Mouse (Mus musculus): ENCODE data around the gene Ltk.
"Not testable (repeated sequence)": the region's sequence is repeated elsewhere in the genome, so short reads cannot be mapped to it uniquely, and the experiment has no call there.

Gene Ltk

GRCm38 (mm10) chr2:119758844-119759835 is 1.1 kb downstream of the Ltk start:
- DNase-seq (ENCODE audit: low spot score) = no peak

GRCm38 (mm10) chr2:119758101-119758843 is 2.0 kb downstream of the Ltk start:
- DNase-seq (ENCODE audit: low spot score) = no peak

GRCm38 (mm10) chr2:119757601-119758100 is 2.6 kb downstream of the Ltk start:
- DNase-seq (ENCODE audit: low spot score) = no peak

- no peak for DNase-seq (ENCODE audit: low spot score)
Measured at GRCm38 (mm10) chr2:119749260-119749659, 11.0 kb downstream of the Ltk start.

- no peak for DNase-seq (ENCODE audit: low spot score)
Measured at GRCm38 (mm10) chr2:119747554-119747953, 12.7 kb downstream of the Ltk start.

GRCm38 (mm10) chr2:119745281-119745680 is 14.9 kb downstream of the Ltk start:
- peak; percentile 56 for DNase-seq (ENCODE audit: low spot score)

GRCm38 (mm10) chr2:119744163-119745111 is 15.8 kb downstream of the Ltk start:
- DNase-seq (ENCODE audit: low spot score) = peak; percentile 82

- no peak for DNase-seq (ENCODE audit: low spot score)
Measured at GRCm38 (mm10) chr2:119743808-119744162, 16.4 kb downstream of the Ltk start.

- no peak for DNase-seq (ENCODE audit: low spot score)
Measured at GRCm38 (mm10) chr2:119743176-119743807, 16.9 kb downstream of the Ltk start.

- no peak for DNase-seq (ENCODE audit: low spot score)
Measured at GRCm38 (mm10) chr2:119742461-119743175, 17.6 kb downstream of the Ltk start.

GRCm38 (mm10) chr2:119741581-119742411 is 18.4 kb downstream of the Ltk start, which contains the start of gene Itpka:
Gene Itpka, plus strand, starts transcription at chr2:119742337.
- DNase-seq (ENCODE audit: low spot score) = peak; percentile 36

- peak; percentile 49 for DNase-seq (ENCODE audit: low spot score)
Measured at GRCm38 (mm10) chr2:119740567-119740966, 19.7 kb downstream of the Ltk start.

- DNase-seq (ENCODE audit: low spot score) = no peak
Measured at GRCm38 (mm10) chr2:119737124-119737523, 23.1 kb downstream of the Ltk start.

- DNase-seq (ENCODE audit: low spot score) = no peak
Measured at GRCm38 (mm10) chr2:119730735-119731134, 29.5 kb downstream of the Ltk start.

GRCm38 (mm10) chr2:119727762-119728416 is 32.3 kb downstream of the Ltk start:
- DNase-seq (ENCODE audit: low spot score) = no peak

- no peak for DNase-seq (ENCODE audit: low spot score)
Measured at GRCm38 (mm10) chr2:119721070-119721469, 39.2 kb downstream of the Ltk start.

GRCm38 (mm10) chr2:119715868-119716267 is 44.4 kb downstream of the Ltk start:
- not testable (repeated sequence) for DNase-seq (ENCODE audit: low spot score)

GRCm38 (mm10) chr2:119710011-119710410 is 50.2 kb downstream of the Ltk start:
- no peak for DNase-seq (ENCODE audit: low spot score)

- DNase-seq (ENCODE audit: low spot score) = no peak
Measured at GRCm38 (mm10) chr2:119707676-119708075, 52.6 kb downstream of the Ltk start.

Data from adipocyte (in vitro differentiated cells).